Mouse (Mus musculus): ENCODE results near the gene Arhgap4.

GRCm38 (mm10) chrX:73895719-73896118 is 26.0 kb downstream of the Arhgap4 start, which contains the start of gene L1cam:
- TF ChIP-seq ZNF384 (IDR thresholded peaks at IDR 0.05; ENCODE audit: low read depth, low read length) (no peak), MAFK (IDR thresholded peaks at IDR 0.05; ENCODE audit: insufficient read depth, low read depth, low read length) (no peak), HCFC1 (IDR thresholded peaks at IDR 0.05; ENCODE audit: borderline replicate concordance, insufficient read depth, low read length) (no peak), CHD2 (IDR thresholded peaks at IDR 0.05; ENCODE audit: low read depth, low read length) (no peak), ZC3H11A (IDR thresholded peaks at IDR 0.05; ENCODE audit: borderline replicate concordance, low read depth, low read length) (no peak)
